Mouse (Mus musculus) erythroblast, embryonic 14.5 days (primary cell): ENCODE measurements around the gene Actr3.

Experiments used
- GATA1 ChIP-seq: IDR thresholded peaks from 2 replicates; pipeline ENCODE4 v1.6.1; 2012; ENCODE audit warnings: low read length, inconsistent platforms, mixed read lengths
- TAL1 ChIP-seq: IDR thresholded peaks from 3 replicates; pipeline ENCODE4 v1.6.1; 2012; ENCODE audit warnings: low read length, inconsistent platforms, mixed read lengths

DNA sequence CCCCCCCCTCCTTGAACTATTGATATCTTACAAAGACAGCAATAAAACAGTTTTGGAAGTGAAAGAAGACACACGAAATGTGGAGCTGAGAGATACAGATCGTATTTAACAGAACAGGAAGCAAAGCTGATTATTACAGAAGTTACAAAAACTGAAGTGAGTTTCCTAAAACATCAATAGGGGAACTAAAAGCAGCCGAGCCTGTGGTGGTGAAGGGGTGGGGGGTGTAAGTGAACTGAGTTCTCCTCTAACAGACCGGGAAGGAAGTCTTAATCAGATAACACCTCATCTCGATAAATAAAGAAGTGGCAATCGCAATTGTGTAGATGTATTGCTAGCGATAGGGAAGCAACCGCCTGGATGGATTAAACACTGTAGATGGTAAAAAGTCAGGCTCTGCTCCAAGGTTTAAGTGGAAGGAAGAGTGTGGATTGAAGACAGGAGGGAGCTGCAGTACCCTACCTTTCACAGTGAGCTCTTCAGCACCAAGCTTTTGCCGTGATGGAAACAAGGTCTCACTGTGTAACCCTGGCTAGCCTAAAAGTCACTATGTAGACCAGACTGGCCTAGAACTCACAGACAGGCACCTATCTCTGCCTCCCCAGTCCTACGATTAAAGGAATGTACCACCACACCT, 31.2 kb upstream of the Actr3 start:
- TF ChIP-seq GATA1 (no peak), TAL1 (no peak)
